Mouse (Mus musculus) bone marrow, adult 2 months (tissue): ENCODE measurements around the gene Zfhx2.

ENCODE experiments used
- CTCF ChIP-seq: fragments of 200-500 bp; IDR thresholded peaks from 2 replicates; pipeline ENCODE4 v1.5.1; 2011; ENCODE audit warnings: low read length, control low read depth; ENCODE audit not compliant: control insufficient read depth, insufficient read depth
- POLR2A ChIP-seq: fragments of 200-500 bp; IDR thresholded peaks from 2 replicates; pipeline ENCODE4 v1.6.1; 2011; ENCODE audit warnings: low read depth, mild to moderate bottlenecking, control low read depth, low read length, borderline replicate concordance; ENCODE audit not compliant: control insufficient read depth

DNA sequence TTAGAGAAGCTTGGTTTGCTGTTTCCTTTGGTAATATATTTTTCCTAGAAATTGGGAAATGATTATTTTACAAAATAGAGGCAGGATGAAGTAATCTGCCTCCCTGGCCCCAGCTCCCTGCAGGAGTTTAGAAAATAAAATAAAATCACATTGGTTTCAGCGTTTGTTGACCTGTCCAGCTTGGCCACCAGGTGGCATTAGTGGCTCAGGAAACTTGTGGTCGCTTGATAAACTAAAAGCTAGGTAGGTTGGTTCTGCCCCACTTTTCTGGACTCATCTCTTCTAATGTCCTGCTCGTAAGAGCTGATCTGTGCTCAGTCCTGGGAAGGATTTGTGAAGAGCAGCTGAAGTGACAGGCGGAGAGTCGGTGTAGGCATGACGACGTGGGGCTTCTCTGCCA, 67.9 kb downstream of the Zfhx2 start:
- TF ChIP-seq POLR2A = no peak
- peak; percentile 39 for TF ChIP-seq CTCF
